Mouse (Mus musculus) lung, embryonic 14.5 days (tissue): ENCODE data around the gene Chst10. TPM values are rescaled to one million over a fixed set of nuclear protein-coding genes. Genes with fewer than 3 reads are reported as not detected.

ENCODE experiments used
- ATAC-seq: fragments of 200-750 bp; cut with Nextera tagmentation; 2 replicates; pipeline ENCODE4 v1.8.0; 2017; ENCODE audit warnings: mild to moderate bottlenecking, moderate TSS enrichment, moderate library complexity; ENCODE audit not compliant: insufficient read depth
- DNase-seq: peaks from one replicate; pipeline ENCODE4 v3.0.0-alpha.2; 2015
- H3K27ac ChIP-seq: fragments of 300-500 bp; sonication (generic); 2 replicates; pipeline ENCODE4 v1.5.1; 2014; ENCODE audit warnings: low read depth, mild to moderate bottlenecking, moderate library complexity
- H3K27me3 ChIP-seq: fragments of 300-500 bp; sonication (generic); 2 replicates; pipeline ENCODE4 v1.6.1; 2014; ENCODE audit warnings: low read length, control low read depth; ENCODE audit not compliant: insufficient read depth
- H3K36me3 ChIP-seq: fragments of 300-500 bp; sonication (generic); 2 replicates; pipeline ENCODE4 v1.6.1; 2014; ENCODE audit warnings: control low read depth; ENCODE audit not compliant: insufficient read depth
- H3K4me1 ChIP-seq: fragments of 300-500 bp; sonication (generic); 2 replicates; pipeline ENCODE4 v1.6.1; 2014; ENCODE audit warnings: antibody characterized with exemption, control low read depth; ENCODE audit not compliant: insufficient read depth
- H3K4me2 ChIP-seq: fragments of 300-500 bp; sonication (generic); 2 replicates; pipeline ENCODE4 v1.6.1; 2014; ENCODE audit warnings: mild to moderate bottlenecking
- H3K4me3 ChIP-seq: fragments of 300-500 bp; sonication (generic); 2 replicates; pipeline ENCODE4 v1.5.1; 2014; ENCODE audit warnings: low read depth, low read length
- H3K9ac ChIP-seq: fragments of 300-500 bp; sonication (generic); 2 replicates; pipeline ENCODE4 v1.6.1; 2014
- H3K9me3 ChIP-seq: fragments of 300-500 bp; sonication (generic); 2 replicates; pipeline ENCODE4 v1.6.1; 2016; ENCODE audit warnings: low read depth, low read length, control low read depth
- CTCF ChIP-seq: IDR thresholded peaks from 2 replicates; pipeline ENCODE4 v1.5.1; 2016; ENCODE audit warnings: antibody characterized with exemption, low read depth
- WGBS: fragments of 180-500 bp; shearing (Covaris S2); extraction: QIAGEN DNeasy Blood & Tissue Kit; methylation state at CpG from one replicate; pipeline ENCODE4 v1.1.7; 2014; 5-methylcytosine and 5-hydroxymethylcytosine counted together
- polyA plus RNA-seq: library from polyadenylated mRNA; unstranded; fragments of >200 nt; fragmentation: Nextera tagmentation; extraction: Ambion mirVana; gene quantifications from 2 replicates; pipeline ENCODE4 v1.2.1, GENCODE M21; 2014

Gene Chst10
- polyA plus RNA-seq, 1 experiment from 2014 or later: 3.9 TPM

DNA sequence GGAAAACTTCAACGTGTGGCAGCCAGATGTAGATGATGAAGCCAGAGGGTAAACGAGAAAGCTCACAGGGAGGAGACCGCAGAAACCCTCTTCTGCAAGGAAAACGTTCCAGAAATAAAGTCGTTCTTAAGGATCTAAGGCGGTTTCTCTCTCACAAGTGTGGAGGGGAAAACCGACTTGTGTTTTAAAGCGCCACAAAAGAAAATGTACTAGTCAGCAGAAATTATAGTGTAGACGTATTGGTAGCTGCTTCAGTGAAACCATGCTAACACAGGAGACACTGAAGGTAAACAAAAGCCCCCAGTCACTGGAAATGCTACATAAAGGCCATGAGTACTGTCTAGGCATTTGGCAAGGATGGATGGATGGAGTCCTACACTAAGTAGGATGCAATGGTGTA, 80.7 kb downstream of the Chst10 start:
- no peak overlapping the region for H3K4me3 ChIP-seq
- H3K4me1 ChIP-seq: no peaks in the 10 kb centered on the region
- no peaks in the 10 kb centered on the region for H3K9me3 ChIP-seq
- no peaks in the 10 kb centered on the region for H3K27me3 ChIP-seq
- ATAC-seq (no peak), DNase-seq (no peak)
- 0 out of 2 replicates have a peak, but pooled peaks cover 3% of the 10 kb centered on the region for H3K36me3 ChIP-seq
- no peak overlapping the region for H3K27ac ChIP-seq
- 65% methylated on average over 9 of the region's 9 CpGs for WGBS
- no peak overlapping the region for H3K9ac ChIP-seq
- no peak overlapping the region for H3K4me2 ChIP-seq
- TF ChIP-seq CTCF: no peak

DNA sequence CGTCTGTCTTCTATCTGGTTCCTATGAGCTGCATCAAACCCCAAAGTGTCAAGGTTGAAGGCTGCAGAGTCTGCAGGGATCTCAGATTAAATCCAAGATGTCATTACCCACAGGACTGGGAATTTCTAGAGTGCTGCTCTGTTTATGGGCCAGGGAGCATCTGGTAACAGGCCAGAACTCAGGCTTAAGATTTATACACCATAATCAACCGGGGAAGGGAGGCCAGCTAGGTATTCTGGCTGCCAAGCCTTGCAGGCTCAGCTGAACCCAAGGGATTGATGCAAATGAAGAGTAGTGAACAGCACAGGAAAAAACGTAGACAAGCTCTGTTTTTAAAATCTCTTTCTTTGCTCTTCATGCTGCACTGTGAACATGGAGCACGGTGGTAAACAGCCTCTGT, 81.7 kb downstream of the Chst10 start:
- 56% methylated on average over 4 of the region's 4 CpGs for WGBS
- no peak for ATAC-seq
- DNase-seq: no peak

More for the DNA sequence above, 81.7 kb downstream of the Chst10 start:
- no peak for TF ChIP-seq CTCF
- Histone ChIP-seq H3K9ac (no peak overlapping the region), H3K4me3 (no peak overlapping the region), H3K4me2 (no peak overlapping the region), H3K27ac (no peak overlapping the region), H3K4me1 (no peaks in the 10 kb centered on the region), H3K9me3 (no peaks in the 10 kb centered on the region), H3K27me3 (no peaks in the 10 kb centered on the region), H3K36me3 (0 out of 2 replicates have a peak, but pooled peaks cover 3% of the 10 kb centered on the region)

Other genes with a start within 250 kb of the Chst10 start
- gene Aff3, start 233.2 kb downstream of the Chst10 start, polyA plus RNA-seq: 14.5 and 15.2 TPM in 2 replicates
- 0.99 and 1.0 TPM in 2 replicates for gene Lonrf2, start 61.5 kb downstream of the Chst10 start, polyA plus RNA-seq
- gene Nms, start 41.0 kb upstream of the Chst10 start, polyA plus RNA-seq: not detected in 2 replicates
- 148 and 161 TPM in 2 replicates for gene Pdcl3, start 87.4 kb upstream of the Chst10 start, polyA plus RNA-seq